Mouse (Mus musculus) 416B (cell line): ENCODE data around the gene Tulp2.

Experiments used
- DNase-seq: peaks from one replicate; pipeline ENCODE4 v3.0.0; 2011; ENCODE audit warnings: low read depth

Gene Tulp2

GRCm38 (mm10) chr7:45481374-45481927, at the start of gene Tulp2:
Gene Tulp2, plus strand, starts transcription at chr7:45481877.
- peak; percentile 79 for DNase-seq

- no peak for DNase-seq
Observed at GRCm38 (mm10) chr7:45433835-45434202, 47.9 kb upstream of the Tulp2 start.

- DNase-seq, result peak; percentile 100
Observed at GRCm38 (mm10) chr7:45434203-45435015, 47.3 kb upstream of the Tulp2 start, which contains the start of gene Gys1. Gene Gys1, plus strand, starts transcription at chr7:45434844.

GRCm38 (mm10) chr7:45435038-45435437, 46.6 kb upstream of the Tulp2 start:
- no peak for DNase-seq

GRCm38 (mm10) chr7:45436444-45436843, 45.2 kb upstream of the Tulp2 start:
- no peak for DNase-seq

- no peak for DNase-seq
Observed at GRCm38 (mm10) chr7:45437046-45437445, 44.6 kb upstream of the Tulp2 start.

GRCm38 (mm10) chr7:45437521-45438276, 44.0 kb upstream of the Tulp2 start, which contains the start of gene Ruvbl2:
Gene Ruvbl2, minus strand, starts transcription at chr7:45438096.
- no peak for DNase-seq

GRCm38 (mm10) chr7:45443526-45444420, 37.9 kb upstream of the Tulp2 start:
- DNase-seq, result no peak

GRCm38 (mm10) chr7:45446589-45446988, 35.1 kb upstream of the Tulp2 start:
- no peak for DNase-seq

- peak; percentile 46 for DNase-seq
Observed at GRCm38 (mm10) chr7:45447325-45447990, 34.2 kb upstream of the Tulp2 start.

GRCm38 (mm10) chr7:45449974-45450373, 31.7 kb upstream of the Tulp2 start:
- DNase-seq, result no peak

GRCm38 (mm10) chr7:45451344-45451982, 30.2 kb upstream of the Tulp2 start:
- DNase-seq, result peak; percentile 84

- no peak for DNase-seq
Observed at GRCm38 (mm10) chr7:45454971-45455370, 26.7 kb upstream of the Tulp2 start.

- DNase-seq, result no peak
Observed at GRCm38 (mm10) chr7:45455932-45456696, 25.6 kb upstream of the Tulp2 start.

GRCm38 (mm10) chr7:45456721-45457203, 24.9 kb upstream of the Tulp2 start:
- DNase-seq, result no peak

- peak; percentile 89 for DNase-seq
Observed at GRCm38 (mm10) chr7:45457204-45458060, 24.2 kb upstream of the Tulp2 start.

GRCm38 (mm10) chr7:45458748-45459563, 22.7 kb upstream of the Tulp2 start:
- DNase-seq, result peak; percentile 83
